Mouse (Mus musculus): ENCODE measurements around the gene Qrich1. TPM values are rescaled to one million over a fixed set of nuclear protein-coding genes. Genes with fewer than 3 reads are reported as not detected.

The Qrich1 gene
- polyA plus RNA-seq, 1 experiment from 2014 or later = 146 TPM

GRCm38 (mm10) chr9:108531496-108531895 is 14.9 kb downstream of the Qrich1 start:
- H3K9ac ChIP-seq (replicated peaks) = no peak overlapping the region
- no peaks in the 10 kb centered on the region for H3K27me3 ChIP-seq
- H3K9me3 ChIP-seq = no peaks in the 10 kb centered on the region
- no peaks in the 10 kb centered on the region for H3K4me1 ChIP-seq (replicated peaks)
- no peak overlapping the region for H3K27ac ChIP-seq
- H3K36me3 ChIP-seq = peaks cover 81% of the 10 kb centered on the region
- WGBS = 94% methylated on average over 1 of the region's 1 CpGs
- ATAC-seq = no peak
- no peak overlapping the region for H3K4me2 ChIP-seq (replicated peaks)
- H3K4me3 ChIP-seq (replicated peaks) = no peak overlapping the region

GRCm38 (mm10) chr9:108540846-108541245 is 24.2 kb downstream of the Qrich1 start:
- Histone ChIP-seq H3K27me3 (no peaks in the 10 kb centered on the region), H3K9me3 (no peaks in the 10 kb centered on the region), H3K4me2 (replicated peaks) (no peak overlapping the region), H3K27ac (no peak overlapping the region), H3K9ac (replicated peaks) (no peak overlapping the region), H3K4me3 (replicated peaks) (no peak overlapping the region), H3K4me1 (replicated peaks) (no peaks in the 10 kb centered on the region), H3K36me3 (peaks cover 92% of the 10 kb centered on the region)
- no peak for ATAC-seq

GRCm38 (mm10) chr9:108545986-108546385 is 29.4 kb downstream of the Qrich1 start:
- Histone ChIP-seq H3K27me3 (no peaks in the 10 kb centered on the region), H3K4me1 (replicated peaks) (no peaks in the 10 kb centered on the region), H3K4me3 (replicated peaks) (no peak overlapping the region), H3K27ac (no peak overlapping the region), H3K9ac (replicated peaks) (no peak overlapping the region), H3K4me2 (replicated peaks) (no peak overlapping the region), H3K36me3 (peaks cover 88% of the 10 kb centered on the region), H3K9me3 (no peaks in the 10 kb centered on the region)
- WGBS = 89% methylated on average over 3 of the region's 3 CpGs
- no peak for ATAC-seq

GRCm38 (mm10) chr9:108546875-108547274 is 30.3 kb downstream of the Qrich1 start:
- H3K27me3 ChIP-seq = no peaks in the 10 kb centered on the region
- no peak overlapping the region for H3K4me3 ChIP-seq (replicated peaks)
- H3K27ac ChIP-seq = no peak overlapping the region
- H3K4me2 ChIP-seq (replicated peaks) = no peak overlapping the region
- no peak for ATAC-seq
- H3K4me1 ChIP-seq (replicated peaks) = no peaks in the 10 kb centered on the region
- H3K9me3 ChIP-seq = no peaks in the 10 kb centered on the region
- no peak overlapping the region for H3K9ac ChIP-seq (replicated peaks)
- peaks cover 85% of the 10 kb centered on the region for H3K36me3 ChIP-seq
- 90% methylated on average over 1 of the region's 1 CpGs for whole genome bisulfite sequencing

GRCm38 (mm10) chr9:108559169-108559568 is 42.6 kb downstream of the Qrich1 start:
- no peak for ATAC-seq
- Histone ChIP-seq H3K9me3 (no peaks in the 10 kb centered on the region), H3K4me1 (replicated peaks) (peaks cover 14% of the 10 kb centered on the region), H3K36me3 (peaks cover 78% of the 10 kb centered on the region), H3K27ac (no peak overlapping the region), H3K9ac (replicated peaks) (no peak overlapping the region), H3K4me3 (replicated peaks) (no peak overlapping the region), H3K27me3 (no peaks in the 10 kb centered on the region), H3K4me2 (replicated peaks) (no peak overlapping the region)
- 92% methylated on average over 4 of the region's 4 CpGs for WGBS

GRCm38 (mm10) chr9:108560227-108560841 is 43.7 kb downstream of the Qrich1 start, which contains the start of gene Impdh2:
TSS of gene Impdh2 (plus strand) at chr9:108560286.
- peak within 1 kb of the TSS; percentile 80 for H3K4me2 ChIP-seq (replicated peaks)
- peak; percentile 99 for ATAC-seq
- H3K36me3 ChIP-seq = peaks cover 79% of the 10 kb centered on the region
- under 1% methylated on average over 53 of the region's 53 CpGs for WGBS
- peak within 1 kb of the TSS; percentile 82 for H3K9ac ChIP-seq (replicated peaks)
- H3K4me1 ChIP-seq (replicated peaks) = peaks cover 14% of the 10 kb centered on the region
- peak within 1 kb of the TSS; percentile 59 for H3K4me3 ChIP-seq (replicated peaks)
- H3K27me3 ChIP-seq = no peaks in the 10 kb centered on the region
- H3K27ac ChIP-seq = peak within 1 kb of the TSS; percentile 74
- no peaks in the 10 kb centered on the region for H3K9me3 ChIP-seq

- Histone ChIP-seq H3K4me1 (replicated peaks) (peaks cover 36% of the 10 kb centered on the region), H3K36me3 (peaks cover 56% of the 10 kb centered on the region), H3K4me3 (replicated peaks) (no peak overlapping the region), H3K9me3 (no peaks in the 10 kb centered on the region), H3K27ac (no peak overlapping the region), H3K4me2 (replicated peaks) (no peak overlapping the region), H3K27me3 (no peaks in the 10 kb centered on the region), H3K9ac (replicated peaks) (no peak overlapping the region)
- WGBS = 95% methylated on average over 8 of the region's 8 CpGs
- no peak for ATAC-seq
Measured at GRCm38 (mm10) chr9:108563671-108564070, 47.1 kb downstream of the Qrich1 start.

- no peak for ATAC-seq
- 96% methylated on average over 7 of the region's 7 CpGs for WGBS
Measured at GRCm38 (mm10) chr9:108564131-108564530, 47.5 kb downstream of the Qrich1 start.

GRCm38 (mm10) chr9:108565881-108566814 is 49.5 kb downstream of the Qrich1 start:
- peaks cover 52% of the 10 kb centered on the region for H3K36me3 ChIP-seq
- no peaks in the 10 kb centered on the region for H3K27me3 ChIP-seq
- H3K27ac ChIP-seq = peak overlapping the region; percentile 97
- no peak for ATAC-seq
- peak overlapping the region; percentile 88 for H3K9ac ChIP-seq (replicated peaks)
- peak overlapping the region; percentile 94 for H3K4me2 ChIP-seq (replicated peaks)
- 13% methylated on average over 35 of the region's 35 CpGs for WGBS
- H3K9me3 ChIP-seq = no peaks in the 10 kb centered on the region
- peaks cover 50% of the 10 kb centered on the region for H3K4me1 ChIP-seq (replicated peaks)
- H3K4me3 ChIP-seq (replicated peaks) = peak overlapping the region; percentile 80

More at GRCm38 (mm10) chr9:108564131-108564530, 47.5 kb downstream of the Qrich1 start:
- Histone ChIP-seq H3K4me1 (replicated peaks) (peaks cover 39% of the 10 kb centered on the region), H3K36me3 (peaks cover 52% of the 10 kb centered on the region), H3K4me2 (replicated peaks) (no peak overlapping the region), H3K4me3 (replicated peaks) (no peak overlapping the region), H3K27me3 (no peaks in the 10 kb centered on the region), H3K27ac (no peak overlapping the region), H3K9ac (replicated peaks) (no peak overlapping the region), H3K9me3 (no peaks in the 10 kb centered on the region)

- Histone ChIP-seq H3K9ac (replicated peaks) (peak within 1 kb of the TSS; percentile 88), H3K27me3 (no peaks in the 10 kb centered on the region), H3K4me3 (replicated peaks) (peak within 1 kb of the TSS; percentile 80), H3K27ac (peak within 1 kb of the TSS; percentile 97), H3K4me2 (replicated peaks) (peak within 1 kb of the TSS; percentile 94), H3K4me1 (replicated peaks) (peaks cover 42% of the 10 kb centered on the region), H3K9me3 (no peaks in the 10 kb centered on the region), H3K36me3 (peaks cover 54% of the 10 kb centered on the region)
- ATAC-seq = peak; percentile 85
- under 1% methylated on average over 73 of the region's 73 CpGs for WGBS
Measured at GRCm38 (mm10) chr9:108566815-108567776, 50.5 kb downstream of the Qrich1 start, which contains the start of gene Ndufaf3. TSS of gene Ndufaf3 (minus strand) at chr9:108567434.

- Histone ChIP-seq H3K4me3 (replicated peaks) (peak overlapping the region; percentile 80), H3K27ac (peak overlapping the region; percentile 97), H3K4me2 (replicated peaks) (peak overlapping the region; percentile 94), H3K9ac (replicated peaks) (peak overlapping the region; percentile 88), H3K27me3 (no peaks in the 10 kb centered on the region), H3K9me3 (no peaks in the 10 kb centered on the region), H3K36me3 (peaks cover 55% of the 10 kb centered on the region), H3K4me1 (replicated peaks) (peaks cover 46% of the 10 kb centered on the region)
- 9% methylated on average over 18 of the region's 18 CpGs for WGBS
- ATAC-seq = no peak
Measured at GRCm38 (mm10) chr9:108567931-108568419, 51.4 kb downstream of the Qrich1 start.
